Mouse (Mus musculus) frontal cortex, postnatal 25 days (tissue): ENCODE measurements around the gene Dnmbp.

Experiments used
- DNase-seq, 2 experiments: peaks; one replicate each; pipeline ENCODE4 v3.0.0; 2022; ENCODE audit warnings: low spot score in 2 of 2

The Dnmbp gene

DNA sequence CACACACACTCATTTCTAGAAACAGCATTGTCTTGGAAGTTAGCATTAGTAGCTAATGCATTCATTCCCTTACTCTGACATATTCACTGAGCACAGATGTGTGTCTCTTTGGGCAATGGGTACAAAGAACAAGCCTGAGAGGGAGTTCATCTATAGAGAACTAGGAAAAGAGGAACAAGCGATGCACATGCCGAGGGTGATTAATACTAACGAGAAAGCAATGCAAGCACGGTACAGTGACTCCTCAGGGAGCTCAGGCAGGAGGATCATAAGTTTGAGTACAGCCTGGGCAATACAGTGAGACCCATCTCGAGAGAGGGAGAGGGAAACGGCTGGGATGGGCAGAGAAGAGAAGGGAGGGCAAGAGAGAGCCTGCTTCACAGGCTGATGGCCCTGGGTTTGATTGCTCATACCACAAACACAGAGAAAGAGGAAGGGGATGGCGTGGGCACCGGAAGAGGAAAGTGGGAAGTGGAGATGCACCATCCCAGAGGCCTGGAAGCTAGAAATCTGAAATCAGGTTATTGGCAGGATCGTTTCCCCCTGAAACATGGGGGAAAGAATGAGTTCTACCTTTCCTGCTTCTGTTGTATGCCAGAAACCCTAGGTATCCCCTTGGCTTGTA is 138.5 kb downstream of the Dnmbp start:
- DNase-seq, result no peak

DNA sequence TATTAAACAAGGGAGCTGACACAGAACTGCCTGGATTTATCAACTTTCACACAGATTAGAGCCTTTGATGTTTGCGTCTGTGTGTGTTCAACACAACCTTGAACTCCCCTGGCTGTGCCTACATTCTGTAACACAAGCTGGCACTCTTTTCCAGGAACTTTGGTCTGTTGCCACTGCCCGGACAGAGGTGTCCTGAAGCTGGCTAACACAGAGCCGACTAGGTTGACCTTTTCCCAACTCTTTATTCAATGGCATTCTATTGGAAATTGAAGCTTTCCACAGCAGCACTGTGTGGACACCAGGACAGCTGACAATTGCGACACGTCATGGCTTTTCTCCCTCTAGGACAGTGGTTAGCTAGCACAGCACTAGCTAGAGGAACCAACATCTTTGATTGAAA is 142.8 kb downstream of the Dnmbp start:
- DNase-seq, result no peak
